Mouse (Mus musculus): ENCODE measurements around the gene Zfp273. TPM values are rescaled to one million over a fixed set of nuclear protein-coding genes. Genes with fewer than 3 reads are reported as not detected.
A peak's percentile ranks its signal among the peaks of the same experiment; 100 is the strongest.
"Not testable (repeated sequence)": the region's sequence is repeated elsewhere in the genome, so short reads cannot be mapped to it uniquely, and the experiment has no call there.

The Zfp273 gene
- total and polyA plus RNA-seq, 2 experiments from 2014 or later = 5.1 to 7.8 TPM

- Histone ChIP-seq H3K36me3 (ENCODE audit: insufficient read depth, low read length) (no peaks in the 10 kb centered on the region), H3K4me1 (ENCODE audit: insufficient read depth, low read length) (no peaks in the 10 kb centered on the region), H3K9ac (replicated peaks; ENCODE audit: low read length) (no peak overlapping the region; the same call in 1 of the 2 replicates), H3K4me2 (ENCODE audit: low read depth, low read length) (peak overlapping the region; percentile 85), H3K27me3 (ENCODE audit: insufficient read depth, low read length) (no peaks in the 10 kb centered on the region), H3K4me3 (ENCODE audit: low read length) (peak overlapping the region; percentile 86), H3K27ac (no peak overlapping the region), H3K9me3 (ENCODE audit: low read length) (peaks cover 5% of the 10 kb centered on the region; the same call in 1 of the 2 replicates)
- ATAC-seq (no peak), DNase-seq (ENCODE audit: low spot score) (no peak)
- TF ChIP-seq CTCF (IDR thresholded peaks at IDR 0.05; ENCODE audit: low read depth) = no peak
- WGBS = 80% methylated on average over 8 of the region's 8 CpGs
These were observed 405 bp upstream of the Zfp273 start for GRCm38 (mm10) chr13:67812961-67813709.

GRCm38 (mm10) chr13:67818636-67819035 is 5.1 kb downstream of the Zfp273 start:
- no peak for DNase-seq (ENCODE audit: low spot score)
- no peak for ATAC-seq
- Histone ChIP-seq H3K4me3 (ENCODE audit: low read length) (no peak overlapping the region), H3K9ac (replicated peaks; ENCODE audit: low read length) (no peak overlapping the region), H3K4me1 (ENCODE audit: insufficient read depth, low read length) (no peaks in the 10 kb centered on the region), H3K27ac (no peak overlapping the region), H3K27me3 (ENCODE audit: insufficient read depth, low read length) (no peaks in the 10 kb centered on the region), H3K9me3 (ENCODE audit: low read length) (peaks cover 5% of the 10 kb centered on the region; the same call in 1 of the 2 replicates), H3K4me2 (ENCODE audit: low read depth, low read length) (no peak overlapping the region), H3K36me3 (ENCODE audit: insufficient read depth, low read length) (0 out of 2 replicates have a peak, but pooled peaks cover 3% of the 10 kb centered on the region)
- 88% methylated on average over 1 of the region's 1 CpGs for WGBS
- no peak for TF ChIP-seq CTCF (IDR thresholded peaks at IDR 0.05; ENCODE audit: low read depth)

GRCm38 (mm10) chr13:67830911-67831336 is 17.4 kb downstream of the Zfp273 start, which contains the start of gene Gm10037:
TSS of gene Gm10037 (plus strand) at chr13:67831106.
- WGBS = 3% methylated on average over 14 of the region's 14 CpGs
- H3K4me3 ChIP-seq (ENCODE audit: low read length) = peak within 1 kb of the TSS; percentile 61
- H3K9me3 ChIP-seq (ENCODE audit: low read length) = peaks cover 6% of the 10 kb centered on the region; the same call in 1 of the 2 replicates
- no peak within 1 kb of the TSS for H3K27ac ChIP-seq
- no peaks in the 10 kb centered on the region for H3K36me3 ChIP-seq (ENCODE audit: insufficient read depth, low read length)
- DNase-seq (ENCODE audit: low spot score) (peak; percentile 91), ATAC-seq (peak; percentile 85)
- H3K27me3 ChIP-seq (ENCODE audit: insufficient read depth, low read length) = no peaks in the 10 kb centered on the region
- H3K9ac ChIP-seq (replicated peaks; ENCODE audit: low read length) = peak within 1 kb of the TSS; percentile 59
- H3K4me1 ChIP-seq (ENCODE audit: insufficient read depth, low read length) = no peaks in the 10 kb centered on the region
- TF ChIP-seq CTCF (IDR thresholded peaks at IDR 0.05; ENCODE audit: low read depth) = no peak
- H3K4me2 ChIP-seq (ENCODE audit: low read depth, low read length) = peak within 1 kb of the TSS; percentile 70

GRCm38 (mm10) chr13:67833137-67833536 is 19.6 kb downstream of the Zfp273 start:
- peak; percentile 82 for ATAC-seq
- DNase-seq (ENCODE audit: low spot score); H3K27ac ChIP-seq; H3K9me3 ChIP-seq (ENCODE audit: low read length); H3K9ac ChIP-seq (replicated peaks; ENCODE audit: low read length); H3K4me1 ChIP-seq (ENCODE audit: insufficient read depth, low read length); H3K4me3 ChIP-seq (ENCODE audit: low read length); H3K27me3 ChIP-seq (ENCODE audit: insufficient read depth, low read length); H3K36me3 ChIP-seq (ENCODE audit: insufficient read depth, low read length); H3K4me2 ChIP-seq (ENCODE audit: low read depth, low read length): not testable (repeated sequence)
- TF ChIP-seq CTCF (IDR thresholded peaks at IDR 0.05; ENCODE audit: low read depth) = peak; percentile 56

- Histone ChIP-seq H3K9ac (replicated peaks; ENCODE audit: low read length) (peak overlapping the region; percentile 28; the same call in 1 of the 2 replicates), H3K4me1 (ENCODE audit: insufficient read depth, low read length) (no peaks in the 10 kb centered on the region), H3K27me3 (ENCODE audit: insufficient read depth, low read length) (no peaks in the 10 kb centered on the region), H3K4me2 (ENCODE audit: low read depth, low read length) (peak overlapping the region; percentile 62), H3K9me3 (ENCODE audit: low read length) (no peaks in the 10 kb centered on the region), H3K4me3 (ENCODE audit: low read length) (peak overlapping the region; percentile 39), H3K27ac (peak overlapping the region; percentile 17; the same call in 1 of the 2 replicates), H3K36me3 (ENCODE audit: insufficient read depth, low read length) (no peaks in the 10 kb centered on the region)
- no peak for DNase-seq (ENCODE audit: low spot score)
- no peak for TF ChIP-seq CTCF (IDR thresholded peaks at IDR 0.05; ENCODE audit: low read depth)
- 35% methylated on average over 6 of the region's 6 CpGs for WGBS
- ATAC-seq = no peak; the same call in 1 of the 2 replicates
These were observed 30.2 kb downstream of the Zfp273 start for GRCm38 (mm10) chr13:67843775-67844118.

- ATAC-seq (peak; percentile 88), DNase-seq (ENCODE audit: low spot score) (peak; percentile 84)
- Histone ChIP-seq H3K27me3 (ENCODE audit: insufficient read depth, low read length) (no peaks in the 10 kb centered on the region), H3K9ac (replicated peaks; ENCODE audit: low read length) (peak overlapping the region; percentile 28; the same call in 1 of the 2 replicates), H3K4me1 (ENCODE audit: insufficient read depth, low read length) (no peaks in the 10 kb centered on the region), H3K9me3 (ENCODE audit: low read length) (no peaks in the 10 kb centered on the region), H3K27ac (peak overlapping the region; percentile 17; the same call in 1 of the 2 replicates), H3K36me3 (ENCODE audit: insufficient read depth, low read length) (no peaks in the 10 kb centered on the region), H3K4me3 (ENCODE audit: low read length) (peak overlapping the region; percentile 39), H3K4me2 (ENCODE audit: low read depth, low read length) (peak overlapping the region; percentile 62)
- peak; percentile 76 for TF ChIP-seq CTCF (IDR thresholded peaks at IDR 0.05; ENCODE audit: low read depth)
- under 1% methylated on average over 14 of the region's 19 CpGs for WGBS
These were observed 30.7 kb downstream of the Zfp273 start for GRCm38 (mm10) chr13:67844119-67844852.
